Mouse (Mus musculus) embryonic facial prominence, embryonic 14.5 days (tissue): ENCODE data around the gene Hspb2. TPM values are rescaled to one million over a fixed set of nuclear protein-coding genes. Genes with fewer than 3 reads are reported as not detected.

Source experiments
- ATAC-seq: fragments of 200-750 bp; cut with Nextera tagmentation; 2 replicates; pipeline ENCODE4 v1.8.0; 2017; ENCODE audit warnings: low read depth, moderate number of reproducible peaks, moderate TSS enrichment
- DNase-seq: peaks from one replicate; pipeline ENCODE4 v3.0.0-alpha.2; 2015; ENCODE audit warnings: low spot score
- H3K27ac ChIP-seq: fragments of 300-500 bp; sonication (generic); replicated peaks from 2 replicates; pipeline ENCODE4 v1.5.1; 2014; ENCODE audit warnings: low read depth, mild to moderate bottlenecking, low read length, moderate library complexity
- H3K27me3 ChIP-seq: fragments of 300-500 bp; sonication (generic); replicated peaks from 2 replicates; pipeline ENCODE4 v1.6.1; 2014; ENCODE audit warnings: low read length; ENCODE audit not compliant: control insufficient read depth, insufficient read depth
- H3K36me3 ChIP-seq: fragments of 300-500 bp; sonication (generic); 2 replicates; pipeline ENCODE4 v1.6.1; 2014; ENCODE audit warnings: low read length, mixed read lengths; ENCODE audit not compliant: control insufficient read depth, insufficient read depth
- H3K4me1 ChIP-seq: fragments of 300-500 bp; sonication (generic); 2 replicates; pipeline ENCODE4 v1.6.1; 2014; ENCODE audit warnings: antibody characterized with exemption, low read length; ENCODE audit not compliant: control insufficient read depth, insufficient read depth
- H3K4me2 ChIP-seq: fragments of 300-500 bp; sonication (generic); 2 replicates; pipeline ENCODE4 v1.6.1; 2014; ENCODE audit warnings: low read depth, mild to moderate bottlenecking, low read length, moderate library complexity, mixed read lengths
- H3K4me3 ChIP-seq: fragments of 300-500 bp; sonication (generic); 2 replicates; pipeline ENCODE4 v1.5.1; 2014; ENCODE audit warnings: low read depth, mild to moderate bottlenecking, low read length
- H3K9ac ChIP-seq: fragments of 300-500 bp; sonication (generic); 2 replicates; pipeline ENCODE4 v1.6.1; 2014; ENCODE audit warnings: low read depth, mild to moderate bottlenecking, low read length, moderate library complexity, mixed read lengths
- H3K9me3 ChIP-seq: fragments of 300-500 bp; sonication (generic); 2 replicates; pipeline ENCODE4 v1.6.1; 2016; ENCODE audit warnings: low read length; ENCODE audit not compliant: control insufficient read depth
- WGBS: fragments of 180-500 bp; shearing (Covaris S2); extraction: QIAGEN DNeasy Blood & Tissue Kit; methylation state at CpG from one replicate; pipeline ENCODE4 v1.1.7; 2014; 5-methylcytosine and 5-hydroxymethylcytosine counted together
- polyA plus RNA-seq: library from polyadenylated mRNA; unstranded; fragments of >200 nt; fragmentation: Nextera tagmentation; extraction: Ambion mirVana; gene quantifications from 2 replicates; pipeline ENCODE4 v1.2.1, GENCODE M21; 2014

Gene Hspb2
- polyA plus RNA-seq, 1 experiment from 2014 or later, result 136 TPM

DNA sequence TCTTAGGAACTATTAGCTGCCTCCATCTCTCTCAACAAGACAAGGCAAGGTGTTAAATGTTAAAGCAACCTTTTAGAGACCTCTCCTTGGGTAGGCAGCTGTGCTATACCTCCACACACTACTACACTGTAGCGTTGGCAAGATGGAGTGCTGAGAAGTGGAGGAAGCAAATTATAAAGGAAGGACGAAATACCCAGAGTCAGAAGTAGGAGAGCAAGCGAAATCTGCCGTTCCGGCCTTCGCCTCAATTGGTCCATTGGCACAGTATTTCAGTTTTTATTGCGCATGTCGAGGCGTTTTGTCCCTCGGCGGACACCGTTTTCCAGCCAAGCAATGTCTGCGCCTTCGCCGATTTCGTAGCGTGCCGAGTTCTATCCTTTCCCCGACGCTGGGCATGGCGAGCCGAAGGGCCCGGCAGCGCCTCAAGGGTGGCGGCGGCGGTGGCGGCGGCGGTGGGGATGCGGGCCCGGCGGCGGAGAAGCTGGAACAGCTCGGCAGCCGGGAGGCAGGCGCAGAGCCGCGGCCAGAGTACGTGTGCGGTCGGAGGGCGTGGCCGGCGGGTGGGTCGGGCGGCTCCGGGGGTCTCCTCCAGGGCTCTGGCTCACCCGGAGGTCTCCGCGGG, 22.9 kb upstream of the Hspb2 start, which contains the start of the genes Alg9 and 1110032A03Rik:
TSS of gene Alg9 (plus strand) at position 29 of the 622 bp plus-strand sequence.
TSS of gene 1110032A03Rik (minus strand) at position 530 of the 622 bp plus-strand sequence.
- DNase-seq (peak; percentile 89), ATAC-seq (peak; percentile 89)
- H3K9ac ChIP-seq, result peak within 1 kb of the TSS; percentile 93
- H3K9me3 ChIP-seq, result no peaks in the 10 kb centered on the region
- WGBS, result under 1% methylated on average over 29 of the region's 51 CpGs
- no peaks in the 10 kb centered on the region for H3K27me3 ChIP-seq
- H3K36me3 ChIP-seq, result peaks cover 42% of the 10 kb centered on the region
- H3K27ac ChIP-seq, result peak within 1 kb of the TSS; percentile 90
- peak within 1 kb of the TSS; percentile 83 for H3K4me2 ChIP-seq
- H3K4me3 ChIP-seq, result peak within 1 kb of the TSS; percentile 95
- peaks cover 15% of the 10 kb centered on the region; the same call in 1 of the 2 replicates for H3K4me1 ChIP-seq

DNA sequence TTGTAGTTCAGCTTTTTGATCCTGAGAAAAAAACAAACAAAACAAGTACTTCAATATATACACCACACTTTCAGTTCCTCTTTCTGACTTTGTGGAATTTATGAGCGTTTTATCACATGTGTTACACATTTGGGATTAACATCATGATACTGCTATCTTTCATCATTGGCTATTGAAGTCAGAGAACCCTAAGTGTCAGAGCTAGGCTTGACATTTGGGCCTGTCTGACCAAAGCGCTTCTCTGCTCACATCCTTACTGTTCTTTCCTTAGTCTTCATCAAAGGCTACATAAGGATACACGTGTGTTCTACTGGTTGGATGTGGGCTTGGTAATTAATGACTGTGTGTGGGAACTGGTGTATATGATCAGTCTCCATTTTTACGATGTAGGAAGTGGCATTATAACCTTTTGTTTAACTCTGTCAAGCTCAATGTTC, 21.9 kb upstream of the Hspb2 start:
- Histone ChIP-seq H3K9me3 (no peaks in the 10 kb centered on the region), H3K4me3 (peak overlapping the region; percentile 95), H3K4me2 (peak overlapping the region; percentile 83), H3K27me3 (no peaks in the 10 kb centered on the region), H3K27ac (0 out of 2 replicates have a peak overlapping the region, but pooled peaks have one; percentile 90), H3K36me3 (peaks cover 32% of the 10 kb centered on the region), H3K9ac (peak overlapping the region; percentile 93; the same call in 1 of the 2 replicates), H3K4me1 (peaks cover 19% of the 10 kb centered on the region)
- ATAC-seq (no peak), DNase-seq (no peak)
- WGBS, result 74% methylated on average over 4 of the region's 4 CpGs

DNA sequence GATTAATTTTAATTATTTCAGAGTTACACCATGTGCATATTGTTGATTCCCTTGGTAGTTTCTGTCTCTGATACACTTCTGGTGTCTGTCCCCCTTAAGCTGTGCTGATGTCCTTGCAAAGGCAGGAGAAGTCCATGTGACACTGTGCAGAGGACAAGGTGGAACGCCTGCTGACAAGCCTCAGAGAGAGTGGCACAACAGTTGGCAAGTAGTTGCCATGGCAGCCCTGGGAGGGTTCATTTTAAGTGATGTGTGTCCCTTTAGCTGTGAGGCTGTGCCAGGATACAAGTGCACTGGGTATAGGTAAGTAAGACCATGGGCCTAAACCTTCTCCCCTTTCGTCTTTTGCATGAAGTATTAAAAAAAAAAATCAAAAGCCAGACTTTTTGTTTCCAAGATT, 17.9 kb upstream of the Hspb2 start:
- WGBS, result 83% methylated on average over 2 of the region's 2 CpGs
- ATAC-seq, result no peak

DNA sequence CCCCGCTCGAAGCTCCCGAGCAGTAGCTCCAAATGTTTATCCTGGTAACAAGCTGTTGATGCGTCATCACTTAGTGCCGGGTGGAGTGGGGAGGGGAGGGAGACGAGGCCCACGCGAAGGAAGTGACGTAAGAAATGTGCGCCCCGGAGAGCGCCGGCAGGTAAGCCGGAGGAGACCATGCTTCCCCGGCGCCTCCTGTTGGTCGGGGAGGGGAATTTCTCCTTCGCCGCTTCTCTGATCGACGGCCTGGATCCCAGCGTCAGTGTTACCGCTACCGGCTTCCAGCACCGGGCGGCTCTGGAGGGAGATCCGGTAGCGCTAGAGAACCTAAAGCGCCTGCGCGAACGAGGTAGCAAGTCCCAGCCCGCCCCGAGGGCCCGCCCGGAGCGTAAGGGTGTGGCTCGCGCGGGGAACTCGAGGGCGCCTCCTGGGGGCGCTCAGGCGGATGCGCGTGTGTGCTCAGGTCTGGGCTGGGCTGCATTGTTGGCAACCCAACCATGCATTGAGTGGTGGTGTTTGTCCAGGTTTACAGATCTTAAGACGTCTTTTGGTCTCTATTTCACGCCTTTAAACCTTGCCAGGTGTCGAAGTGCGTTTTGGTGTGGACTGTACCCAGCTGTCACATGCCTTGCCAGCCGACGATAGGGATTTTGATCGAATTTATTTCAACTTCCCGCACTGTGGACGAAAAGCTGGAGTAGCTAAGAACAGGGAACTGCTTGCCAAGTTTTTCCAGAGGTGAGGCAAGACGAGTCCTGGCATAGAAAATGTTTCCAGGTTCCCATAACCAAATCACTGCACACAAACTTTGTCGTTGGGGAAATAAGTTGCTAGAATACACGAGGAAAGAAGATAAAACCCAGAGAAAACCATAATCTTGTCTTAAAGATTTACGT, 16.2 kb upstream of the Hspb2 start, which contains the start of gene Fdxacb1:
TSS of gene Fdxacb1 (plus strand) at position 130 of the 896 bp plus-strand sequence.
- Histone ChIP-seq H3K27me3 (no peaks in the 10 kb centered on the region), H3K4me2 (peak within 1 kb of the TSS; percentile 69), H3K36me3 (peaks cover 17% of the 10 kb centered on the region; the same call in 1 of the 2 replicates), H3K9ac (peak within 1 kb of the TSS; percentile 70), H3K9me3 (no peaks in the 10 kb centered on the region), H3K27ac (peak within 1 kb of the TSS; percentile 91), H3K4me3 (peak within 1 kb of the TSS; percentile 60), H3K4me1 (peaks cover 6% of the 10 kb centered on the region; the same call in 1 of the 2 replicates)
- WGBS, result 5% methylated on average over 41 of the region's 59 CpGs
- ATAC-seq (peak; percentile 96), DNase-seq (peak; percentile 99)

More for the DNA sequence above, 17.9 kb upstream of the Hspb2 start:
- Histone ChIP-seq H3K9me3 (no peaks in the 10 kb centered on the region), H3K4me3 (no peak overlapping the region), H3K36me3 (peaks cover 17% of the 10 kb centered on the region; the same call in 1 of the 2 replicates), H3K27me3 (no peaks in the 10 kb centered on the region), H3K4me1 (peaks cover 13% of the 10 kb centered on the region; the same call in 1 of the 2 replicates), H3K27ac (no peak overlapping the region), H3K9ac (no peak overlapping the region), H3K4me2 (no peak overlapping the region)
- no peak for DNase-seq

DNA sequence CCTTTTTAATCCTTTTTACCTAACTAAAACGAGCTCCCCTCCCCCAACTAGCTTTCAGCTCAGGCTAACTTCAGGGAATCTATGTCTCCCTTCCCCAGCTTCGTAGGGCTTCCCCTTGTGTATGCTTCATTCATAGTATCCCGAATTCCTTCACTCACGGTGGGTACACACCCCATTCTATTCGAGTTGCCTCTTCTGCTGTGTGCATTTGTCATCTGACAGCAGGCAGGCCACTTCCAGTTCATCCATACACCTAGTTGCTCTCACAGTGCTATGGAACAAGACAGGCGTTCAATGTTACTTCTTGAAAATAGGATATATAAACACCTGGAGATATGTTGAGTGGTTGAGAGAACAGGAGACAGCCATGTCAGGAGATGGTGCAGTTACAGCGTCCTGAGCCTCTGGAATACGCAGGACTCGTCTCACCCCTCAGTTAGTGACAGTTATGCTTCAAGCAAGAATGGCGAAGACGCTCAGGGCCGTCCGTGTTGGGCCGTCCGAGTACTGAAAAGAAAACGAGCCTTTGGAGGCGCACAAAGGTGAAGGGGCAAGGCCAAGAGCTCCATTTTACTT, 15.5 kb upstream of the Hspb2 start:
- H3K4me3 ChIP-seq, result peak overlapping the region; percentile 60
- H3K9me3 ChIP-seq, result no peaks in the 10 kb centered on the region
- H3K36me3 ChIP-seq, result peaks cover 17% of the 10 kb centered on the region; the same call in 1 of the 2 replicates
- H3K27me3 ChIP-seq, result no peaks in the 10 kb centered on the region
- H3K27ac ChIP-seq, result peak overlapping the region; percentile 91
- ATAC-seq (no peak), DNase-seq (no peak)
- H3K4me2 ChIP-seq, result peak overlapping the region; percentile 69
- H3K4me1 ChIP-seq, result peaks cover 6% of the 10 kb centered on the region; the same call in 1 of the 2 replicates
- peak overlapping the region; percentile 70 for H3K9ac ChIP-seq
- WGBS, result 6% methylated on average over 17 of the region's 17 CpGs

DNA sequence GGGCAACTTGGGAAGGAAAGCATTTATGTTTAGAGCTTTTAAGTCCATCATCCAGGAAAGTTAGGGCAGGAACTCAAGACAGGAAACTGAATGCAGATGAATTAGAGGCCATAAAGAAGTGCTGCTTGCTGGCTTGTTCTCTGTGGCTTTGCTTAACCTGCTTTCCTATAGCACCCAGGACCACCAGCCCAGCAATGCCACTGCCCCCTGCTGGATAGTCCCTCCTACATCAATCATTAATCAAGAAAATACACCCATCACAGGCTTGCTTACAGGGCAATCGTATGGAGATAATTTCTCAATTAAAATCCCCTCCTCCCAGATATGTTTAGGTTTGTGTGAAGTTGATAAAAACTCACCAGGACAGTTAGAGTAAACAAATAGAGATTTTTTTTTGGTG, 11.2 kb upstream of the Hspb2 start:
- no peak for DNase-seq
- H3K27me3 ChIP-seq, result no peaks in the 10 kb centered on the region
- H3K9me3 ChIP-seq, result no peaks in the 10 kb centered on the region

DNA sequence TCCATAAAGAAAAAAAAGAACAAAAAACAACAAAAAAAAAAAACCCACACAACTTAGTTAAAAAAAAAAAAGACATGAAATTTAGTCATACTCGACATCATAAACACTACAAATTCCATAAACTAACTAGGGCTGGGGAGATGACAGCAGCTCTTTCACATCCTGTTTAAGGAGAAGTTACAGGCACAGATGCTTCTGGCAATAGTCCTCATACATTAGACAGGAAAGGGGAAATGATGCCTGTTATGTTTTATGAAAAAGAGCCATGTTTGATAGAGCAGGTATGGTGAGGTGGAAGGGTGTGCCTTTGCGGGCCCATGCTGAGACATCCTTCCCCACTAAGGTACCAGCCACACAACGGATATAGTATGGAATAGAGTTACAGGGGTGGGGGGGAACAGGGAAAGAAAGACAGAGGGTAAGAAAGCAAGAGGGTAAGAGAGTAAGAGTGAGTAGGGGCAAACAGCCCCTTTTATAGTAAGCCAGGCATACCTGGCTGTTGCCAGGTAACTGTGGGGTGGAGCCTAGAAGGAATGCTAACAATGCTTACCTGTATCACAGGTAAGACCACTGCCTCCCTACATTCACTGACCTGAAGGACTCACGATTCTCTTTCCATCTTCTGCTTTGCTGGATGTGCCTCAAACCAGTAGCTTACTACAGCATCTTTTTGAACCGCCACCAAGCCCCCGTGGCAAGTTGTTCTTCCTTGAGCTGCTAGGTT, 9.5 kb upstream of the Hspb2 start:
- no peak overlapping the region for H3K4me2 ChIP-seq
- WGBS, result 57% methylated on average over 6 of the region's 6 CpGs
- H3K27me3 ChIP-seq, result no peaks in the 10 kb centered on the region
- H3K4me1 ChIP-seq, result no peaks in the 10 kb centered on the region
- no peaks in the 10 kb centered on the region for H3K9me3 ChIP-seq
- DNase-seq, result no peak
- H3K4me3 ChIP-seq, result no peak overlapping the region
- ATAC-seq, result 0 out of 2 replicates have a peak, but pooled peaks have one; percentile 37
- no peaks in the 10 kb centered on the region for H3K36me3 ChIP-seq
- no peak overlapping the region for H3K9ac ChIP-seq
- H3K27ac ChIP-seq, result no peak overlapping the region

More for the DNA sequence above, 11.2 kb upstream of the Hspb2 start:
- no peak overlapping the region for H3K9ac ChIP-seq
- no peak overlapping the region for H3K27ac ChIP-seq
- H3K4me2 ChIP-seq, result no peak overlapping the region
- ATAC-seq, result no peak
- no peak overlapping the region for H3K4me3 ChIP-seq
- no peaks in the 10 kb centered on the region for H3K4me1 ChIP-seq
- H3K36me3 ChIP-seq, result no peaks in the 10 kb centered on the region
- WGBS, result 64% methylated on average over 1 of the region's 1 CpGs
